Mouse (Mus musculus): ENCODE results near the gene Gckr.
A peak's percentile ranks its signal among the peaks of the same experiment; 100 is the strongest.

The Gckr gene

DNA sequence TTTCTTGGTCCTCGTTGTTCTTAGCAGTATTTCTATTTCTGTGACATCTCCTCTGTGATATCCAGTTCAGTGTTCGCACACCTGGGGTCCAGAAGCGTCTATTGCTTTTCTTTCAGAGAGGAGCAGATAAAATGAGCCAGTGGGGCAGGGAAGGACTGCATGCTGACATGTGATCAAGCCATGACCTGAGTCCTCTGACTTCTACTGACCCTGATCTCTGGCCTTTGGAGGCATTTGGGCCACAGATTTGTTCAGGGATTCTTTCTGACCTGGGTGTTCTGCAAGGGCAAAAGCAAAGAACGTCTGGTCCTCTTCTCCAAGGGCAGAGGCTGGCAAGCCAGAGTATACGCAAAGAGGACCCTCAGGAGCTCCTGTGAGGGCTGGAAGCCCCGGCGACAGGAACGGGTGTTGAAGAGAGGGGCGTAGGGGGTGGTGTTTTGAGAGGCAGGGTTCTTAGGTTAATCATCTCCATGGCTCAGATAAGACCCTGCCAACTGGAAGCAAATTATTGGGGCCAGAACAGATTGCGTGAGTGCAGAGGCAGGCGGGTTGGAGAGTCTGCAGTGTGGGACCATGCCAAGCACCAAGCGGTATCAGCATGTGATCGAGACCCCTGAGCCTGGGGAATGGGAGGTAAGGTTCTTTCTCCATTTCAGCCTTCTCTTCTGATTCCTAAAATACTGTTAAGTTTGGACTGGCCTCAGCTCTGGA is at the start of gene Gckr:
Gene Gckr (plus strand): TSS at position 397 of the 711 bp plus-strand sequence.
- DNase-seq (ENCODE audit: extremely low spot score, low spot score), result no peak

DNA sequence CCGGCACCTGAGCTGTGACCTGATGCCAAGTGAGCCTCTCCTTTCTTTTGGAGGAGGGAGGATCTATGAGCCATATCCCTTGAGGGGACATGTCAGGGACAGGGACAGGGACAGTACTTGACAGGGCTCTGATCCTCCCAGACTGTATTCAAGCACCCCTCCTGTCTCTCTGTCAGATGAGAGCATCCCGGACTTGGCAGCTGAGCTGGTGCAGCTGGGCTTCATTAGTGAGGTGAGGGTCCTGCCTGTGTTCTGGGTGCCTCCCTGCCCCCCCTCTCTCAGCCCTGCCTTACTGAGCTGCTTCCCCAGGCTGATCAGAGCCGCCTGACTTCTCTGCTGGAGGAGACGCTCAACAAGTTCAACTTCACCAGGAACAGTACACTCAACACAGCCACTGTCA is 46.5 kb upstream of the Gckr start:
- DNase-seq (ENCODE audit: extremely low spot score, low spot score), result peak; percentile 27

GRCm38 (mm10) chr5:31251541-31252101 is 45.6 kb upstream of the Gckr start, which contains the start of gene Krtcap3:
TSS of gene Krtcap3 (plus strand) at chr5:31251691.
- DNase-seq (ENCODE audit: extremely low spot score, low spot score), result peak; percentile 45

DNA sequence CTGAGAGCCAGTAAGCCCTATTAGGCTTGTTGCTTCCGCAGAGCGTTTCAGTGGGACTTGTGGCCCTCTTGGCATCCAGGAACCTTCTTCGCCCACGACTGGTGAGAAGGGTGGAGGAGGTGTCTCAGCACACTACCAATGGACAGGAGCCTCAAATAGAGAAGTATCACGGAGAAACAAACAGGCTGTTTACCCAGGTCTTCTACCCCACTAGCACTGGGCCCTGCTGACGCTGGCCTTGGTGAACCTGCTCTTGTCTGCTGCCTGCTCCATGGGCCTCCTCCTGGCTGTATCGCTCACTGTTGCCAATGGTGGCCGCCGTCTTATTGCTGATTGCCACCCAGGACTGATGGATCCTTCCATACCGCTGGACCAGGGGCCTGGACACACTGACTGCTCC is 45.1 kb upstream of the Gckr start:
- DNase-seq (ENCODE audit: extremely low spot score, low spot score), result peak; percentile 20

GRCm38 (mm10) chr5:31252795-31253545 is 44.3 kb upstream of the Gckr start:
- no peak for DNase-seq (ENCODE audit: extremely low spot score, low spot score)

DNA sequence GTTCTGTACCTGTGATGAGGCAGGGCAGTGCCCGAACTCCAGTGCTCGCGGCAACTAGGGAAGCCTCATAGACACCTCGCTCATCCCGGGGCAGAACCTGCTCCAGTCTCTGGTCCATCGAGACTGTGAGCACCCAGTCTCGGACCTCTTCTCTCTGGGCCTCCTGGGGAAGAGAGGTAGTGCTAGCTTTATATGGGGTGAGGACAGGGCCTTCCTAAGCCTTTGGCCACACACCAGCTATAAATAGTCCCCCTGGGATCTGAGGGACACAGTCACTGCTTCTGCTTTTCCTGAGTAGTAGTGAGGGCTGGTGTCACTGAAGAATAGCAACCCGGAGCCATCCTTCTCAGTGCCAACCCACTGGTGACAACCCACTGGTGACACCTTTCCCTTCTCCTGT is 43.4 kb upstream of the Gckr start:
- no peak for DNase-seq (ENCODE audit: extremely low spot score, low spot score)

DNA sequence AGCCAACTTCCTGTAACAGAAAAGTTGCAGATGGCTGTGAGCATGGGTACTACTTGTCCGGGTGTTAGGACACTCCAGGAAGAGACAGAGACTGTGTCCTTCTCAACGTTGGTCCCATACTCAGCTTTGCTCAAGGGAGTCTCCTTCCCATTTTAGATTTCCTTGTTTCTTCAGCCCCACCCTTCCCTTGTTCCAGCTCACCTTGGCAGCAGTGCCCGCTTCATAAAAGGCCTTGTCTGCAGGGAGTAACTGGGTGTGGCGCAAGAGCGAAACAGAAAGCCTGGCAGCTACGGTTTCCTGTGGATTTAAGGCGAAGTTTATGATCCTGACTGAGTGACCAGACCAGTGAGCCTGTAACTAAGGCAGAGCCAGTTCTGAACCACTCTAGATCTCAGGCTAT is 42.8 kb upstream of the Gckr start:
- no peak for DNase-seq (ENCODE audit: extremely low spot score, low spot score)

DNA sequence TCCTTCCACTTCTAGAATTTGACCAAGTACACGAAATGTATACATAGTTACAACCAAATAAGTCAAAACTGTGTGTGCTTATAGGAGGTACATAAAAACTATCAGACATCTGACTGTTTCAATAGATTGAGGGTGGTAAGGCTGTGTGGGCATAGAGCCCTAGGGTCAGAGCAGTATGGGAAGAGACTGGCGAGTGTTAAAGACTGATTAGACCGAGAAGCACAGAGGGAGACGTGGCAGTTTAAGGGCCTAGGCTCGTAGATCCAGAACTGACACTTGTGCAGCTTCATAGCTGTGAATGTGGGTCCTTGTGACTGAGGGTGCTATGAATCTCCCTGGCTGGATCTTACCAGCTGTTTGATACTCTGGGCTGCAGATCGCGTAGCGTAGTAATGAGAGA is 42.3 kb upstream of the Gckr start:
- no peak for DNase-seq (ENCODE audit: extremely low spot score, low spot score)

DNA sequence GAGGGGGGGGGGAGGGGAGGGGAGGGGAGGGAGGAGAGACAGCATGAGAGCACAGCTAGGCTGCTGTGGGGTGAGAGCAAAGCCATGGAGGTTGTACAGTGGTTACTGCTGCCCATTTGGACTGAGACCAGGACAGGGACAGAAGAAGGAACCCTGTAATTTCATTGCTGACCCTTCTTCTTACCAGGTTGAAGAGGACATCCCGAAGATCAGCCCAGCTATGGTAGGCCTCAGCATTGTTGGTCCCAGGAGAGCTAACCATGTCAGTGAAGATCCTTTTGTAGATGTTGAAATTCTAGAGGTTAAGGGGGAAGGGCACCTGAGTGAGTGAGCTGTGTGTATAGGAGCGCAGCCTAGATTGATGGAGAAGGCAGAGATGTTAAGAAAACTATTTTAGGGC is 41.9 kb upstream of the Gckr start:
- no peak for DNase-seq (ENCODE audit: extremely low spot score, low spot score)

GRCm38 (mm10) chr5:31255971-31256370 is 41.3 kb upstream of the Gckr start:
- DNase-seq (ENCODE audit: extremely low spot score, low spot score), result no peak

DNA sequence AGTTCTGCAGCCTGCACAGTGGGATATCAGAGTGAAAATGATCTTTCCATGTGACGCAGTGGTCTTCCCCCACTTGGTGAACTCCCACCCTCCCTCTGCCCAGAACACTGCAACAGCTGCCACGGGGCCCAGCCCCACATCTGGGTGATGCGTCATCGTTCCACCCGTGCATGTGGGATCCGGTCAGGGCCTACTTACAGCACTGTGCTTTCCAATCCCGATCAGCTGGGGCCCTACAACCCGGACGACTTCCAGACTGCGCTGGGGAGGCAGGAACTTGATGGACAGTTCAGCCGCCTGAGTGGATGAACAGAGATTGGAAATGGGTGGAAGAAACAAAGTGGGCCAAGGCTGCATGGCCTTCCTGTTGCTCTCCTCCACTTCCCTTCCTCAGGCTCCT is 39.6 kb upstream of the Gckr start:
- DNase-seq (ENCODE audit: extremely low spot score, low spot score), result no peak

DNA sequence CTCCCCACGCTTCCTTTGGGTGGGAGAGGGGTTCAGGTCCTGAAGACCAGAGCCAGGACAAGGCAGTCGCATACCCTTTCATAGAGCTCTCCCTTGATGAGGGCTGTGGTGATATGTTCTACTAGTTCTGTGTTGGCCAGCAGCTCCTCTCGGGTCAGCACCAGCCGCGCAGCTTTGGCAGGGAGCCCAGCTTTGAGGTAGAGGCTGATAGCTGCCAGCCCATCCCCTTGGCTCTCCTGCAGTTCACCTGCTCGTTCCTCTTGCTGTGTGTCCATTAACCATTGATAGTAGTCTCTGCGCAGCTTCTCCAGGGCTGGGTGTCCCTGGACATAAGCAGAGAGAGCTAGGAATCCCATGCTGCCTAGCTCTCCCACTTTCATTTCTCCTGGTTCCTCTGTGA is 31.1 kb upstream of the Gckr start:
- no peak for DNase-seq (ENCODE audit: extremely low spot score, low spot score)

- DNase-seq (ENCODE audit: extremely low spot score, low spot score), result no peak
These were observed 29.6 kb upstream of the Gckr start for GRCm38 (mm10) chr5:31267686-31268085.

- no peak for DNase-seq (ENCODE audit: extremely low spot score, low spot score)
These were observed 24.2 kb upstream of the Gckr start for GRCm38 (mm10) chr5:31273018-31273417.

GRCm38 (mm10) chr5:31279245-31279988 is 17.8 kb upstream of the Gckr start:
- DNase-seq (ENCODE audit: extremely low spot score, low spot score), result no peak

DNA sequence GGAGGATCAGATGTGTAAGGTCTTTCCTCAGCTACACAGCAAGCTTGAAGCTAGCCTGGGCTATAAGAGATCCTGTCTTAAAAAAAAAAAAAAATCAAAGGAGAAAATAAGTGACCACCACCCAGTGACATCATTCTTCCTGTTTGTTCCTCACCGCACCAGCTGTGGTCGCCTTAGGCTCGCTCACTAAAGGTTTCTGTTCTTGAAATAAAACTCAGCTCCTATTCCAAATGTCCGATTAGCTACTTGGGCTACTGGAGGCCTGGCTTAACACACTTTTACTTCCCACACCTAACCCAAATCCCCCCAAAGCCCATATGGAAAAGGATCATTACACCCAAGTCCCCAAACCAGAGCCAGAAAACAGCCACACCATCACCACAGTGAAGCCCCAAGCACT is 9.0 kb upstream of the Gckr start:
- no peak for DNase-seq (ENCODE audit: extremely low spot score, low spot score)

- DNase-seq (ENCODE audit: extremely low spot score, low spot score), result no peak
These were observed 8.6 kb upstream of the Gckr start for GRCm38 (mm10) chr5:31288655-31289054.

DNA sequence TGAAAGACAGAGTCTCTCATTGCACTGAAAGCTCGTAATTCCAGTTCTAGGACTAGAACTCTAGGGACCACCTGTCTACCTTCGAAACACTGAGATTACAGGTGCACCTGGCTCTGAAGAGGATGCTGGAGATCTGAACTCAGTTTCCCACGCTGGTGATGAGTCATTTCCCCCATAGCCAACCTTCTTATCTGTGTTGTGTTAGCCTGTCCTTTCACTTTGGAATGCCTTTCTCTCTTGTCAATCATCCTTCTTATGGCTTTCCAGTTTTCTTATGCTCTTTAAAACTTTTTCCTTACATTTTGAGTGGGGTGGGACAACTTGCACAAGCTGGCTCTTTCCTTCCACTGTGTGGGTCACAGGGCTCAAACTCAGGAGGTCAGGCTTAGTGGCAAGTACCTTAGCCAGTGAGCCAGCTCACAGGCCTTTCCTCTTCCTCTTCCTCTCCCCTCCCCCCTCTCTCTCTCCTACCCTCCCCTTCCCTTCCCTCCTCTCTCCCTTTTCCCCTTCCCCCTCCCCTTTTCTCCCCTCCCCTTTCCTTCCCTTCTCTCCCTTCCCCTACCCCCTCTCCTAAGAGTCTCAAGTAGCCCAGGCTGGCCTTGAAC is 7.5 kb upstream of the Gckr start:
- DNase-seq (ENCODE audit: extremely low spot score, low spot score), result no peak

DNA sequence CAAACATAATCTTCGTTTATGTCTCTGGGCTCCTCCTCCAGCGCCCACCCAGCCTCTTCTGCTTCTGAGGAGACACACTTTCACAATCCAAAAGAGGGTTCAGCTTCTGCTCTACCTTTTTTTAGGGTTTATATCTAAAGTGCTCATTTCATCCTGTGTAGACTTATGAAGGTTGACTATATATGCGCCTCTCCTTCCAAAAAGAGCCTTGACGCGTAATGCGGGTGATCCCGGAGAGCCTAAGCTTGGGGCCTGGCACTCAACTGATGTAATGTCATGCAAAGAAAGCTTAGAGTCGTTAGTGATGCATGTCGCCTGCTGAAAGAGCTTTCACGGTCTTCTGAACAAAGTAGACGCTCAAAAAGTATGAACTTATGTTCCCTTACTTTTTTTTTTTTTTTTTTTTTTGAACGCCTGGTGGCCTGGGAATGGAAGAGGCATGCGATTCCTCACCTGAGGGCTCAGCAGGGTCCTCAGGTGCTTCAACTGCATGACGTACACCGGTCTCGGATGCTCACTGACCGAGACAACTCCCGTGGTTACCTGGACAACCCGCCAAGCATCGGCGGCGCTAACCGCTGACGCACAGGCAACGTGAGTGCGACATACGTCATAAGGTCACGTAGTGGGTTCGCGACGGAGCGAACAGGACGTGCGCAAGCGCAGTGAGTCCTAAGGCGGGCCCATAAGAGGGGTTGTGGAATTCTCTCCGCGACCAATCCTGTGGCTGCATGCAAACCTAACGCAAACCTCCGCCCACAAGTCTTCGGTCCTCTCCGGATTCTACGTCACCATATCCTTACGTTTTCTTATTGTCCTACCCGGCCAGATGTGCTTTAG is 6.5 kb upstream of the Gckr start, which contains the start of gene Ift172:
Gene Ift172 (minus strand): TSS at position 596 of the 840 bp plus-strand sequence.
- peak; percentile 94 for DNase-seq (ENCODE audit: extremely low spot score, low spot score)

GRCm38 (mm10) chr5:31291361-31291688 is 5.9 kb upstream of the Gckr start:
- no peak for DNase-seq (ENCODE audit: extremely low spot score, low spot score)
